Mouse (Mus musculus) spleen, postnatal 0 days (tissue): ENCODE data around the gene Shisa4. TPM values are rescaled to one million over a fixed set of nuclear protein-coding genes. Genes with fewer than 3 reads are reported as not detected.

Source experiments
- polyA plus RNA-seq: library from polyadenylated mRNA; unstranded; fragments of >200 nt; fragmentation: Nextera tagmentation; extraction: Ambion mirVana; gene quantifications from 2 replicates; pipeline ENCODE4 v1.2.1, GENCODE M21; 2015

The Shisa4 gene
- 6.0 and 8.9 TPM in 2 replicates for polyA plus RNA-seq

DNA sequence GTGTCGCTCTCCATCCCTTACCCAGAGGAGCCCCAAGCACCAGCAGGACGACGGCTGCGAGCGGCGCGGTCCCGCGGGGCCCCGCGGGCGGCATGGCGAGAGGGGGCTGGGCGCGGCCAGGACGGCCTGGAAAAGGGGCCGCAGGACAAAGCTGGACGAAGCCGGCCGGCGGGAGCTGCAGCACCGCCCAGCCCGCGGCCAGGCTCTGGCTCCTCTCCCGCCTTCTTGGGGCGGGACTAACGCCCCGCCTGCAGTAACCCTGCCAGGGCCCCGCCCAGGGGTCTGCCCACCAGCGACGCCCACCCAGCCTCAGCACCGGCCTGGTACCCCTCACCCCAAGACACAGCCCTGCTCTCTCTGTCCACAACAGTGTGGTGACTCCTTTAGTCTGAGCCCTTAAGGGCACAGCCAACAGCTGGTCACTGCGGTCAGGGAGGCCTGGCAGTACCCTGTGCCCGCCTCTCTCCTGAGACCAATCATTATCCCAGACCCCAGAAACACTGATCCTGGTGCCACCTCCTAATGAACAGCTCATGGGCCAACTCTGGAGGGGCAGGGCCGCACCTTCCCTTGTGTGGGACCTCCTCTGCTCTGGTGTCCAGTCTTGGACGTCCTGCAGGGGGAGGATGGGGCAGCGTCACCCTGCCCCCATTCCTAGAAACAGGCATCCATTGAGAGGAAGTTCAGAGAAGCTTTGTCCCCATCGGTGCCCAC is at the start of gene Shisa4:
Gene Shisa4 (minus strand): TSS at position 370 of the 714 bp plus-strand sequence.

DNA sequence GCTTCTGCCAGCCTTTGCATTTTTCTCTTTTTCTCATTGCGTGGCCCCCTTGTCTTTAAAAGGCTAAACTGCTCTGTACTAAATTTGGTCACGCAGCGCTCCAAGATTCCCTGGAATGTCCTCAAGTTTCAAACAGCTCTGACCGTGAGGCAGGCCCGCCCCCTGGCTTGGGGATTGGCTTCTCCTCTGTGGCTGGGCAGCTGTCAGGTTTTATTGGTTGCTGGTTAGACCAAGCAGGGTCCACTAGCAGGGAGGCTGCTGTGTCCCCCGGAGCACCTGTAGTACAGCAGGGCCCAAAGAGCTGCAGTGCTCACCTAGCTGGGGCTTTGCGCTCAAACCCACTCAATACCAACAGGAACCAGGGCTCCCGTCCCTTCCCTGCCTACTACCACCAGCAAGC is 50.5 kb downstream of the Shisa4 start, which contains the start of gene Lmod1:
Gene Lmod1 (plus strand): TSS at position 237 of the 400 bp plus-strand sequence.

Other genes with a start within 250 kb of the Shisa4 start
- gene Ptpn7, start 242.5 kb downstream of the Shisa4 start, polyA plus RNA-seq: 26.3 and 26.9 TPM in 2 replicates
- gene Arl8a, start 228.4 kb downstream of the Shisa4 start, polyA plus RNA-seq: 17.4 and 25.4 TPM in 2 replicates
- gene Gpr37l1, start 207.6 kb downstream of the Shisa4 start, polyA plus RNA-seq: not detected in 2 replicates
- gene Elf3, start 116.7 kb downstream of the Shisa4 start, polyA plus RNA-seq: 0.17 TPM in 1 of 2 replicates, not detected in the other
- gene Rnpep, start 91.2 kb downstream of the Shisa4 start, polyA plus RNA-seq: 32.8 and 40.2 TPM in 2 replicates
- gene Timm17a, start 61.5 kb downstream of the Shisa4 start, polyA plus RNA-seq: 136 and 154 TPM in 2 replicates
- gene Lmod1, start 50.4 kb downstream of the Shisa4 start, polyA plus RNA-seq: 1.1 and 1.2 TPM in 2 replicates
- gene Ipo9, start 55.3 kb upstream of the Shisa4 start, polyA plus RNA-seq: 30.0 and 31.7 TPM in 2 replicates
- gene Nav1, start 232.1 kb upstream of the Shisa4 start, polyA plus RNA-seq: 2.7 and 3.2 TPM in 2 replicates